Mouse (Mus musculus) left cerebral cortex, postnatal 4 days (tissue): ENCODE results near the gene Col26a1. TPM values are rescaled to one million over a fixed set of nuclear protein-coding genes. Genes with fewer than 3 reads are reported as not detected.
A peak's percentile ranks its signal among the peaks of the same experiment; 100 is the strongest.

Experiments used
- DNase-seq: peaks from one replicate; pipeline ENCODE4 v3.0.0-alpha.2; 2022
- intact Hi-C: fragments of 180-260 bp; cut with DNase I; formaldehyde crosslinking; loops from one replicate; pipeline ENCODE4 v1.15.1; 2025
- total RNA-seq, 2 experiments: library from RNA; stranded (reverse); gene quantifications; 2 replicates each; pipeline ENCODE4 v1.2.3; 2021

Col26a1 gene
- total RNA-seq, 2 experiments from 2014 or later, result 28.0 to 28.6 TPM

GRCm38 (mm10) chr5:136882055-136882787 lies 788 bp downstream of the Col26a1 start:
- DNase-seq, result no peak
- intact Hi-C loops, result no loop called here

DNA sequence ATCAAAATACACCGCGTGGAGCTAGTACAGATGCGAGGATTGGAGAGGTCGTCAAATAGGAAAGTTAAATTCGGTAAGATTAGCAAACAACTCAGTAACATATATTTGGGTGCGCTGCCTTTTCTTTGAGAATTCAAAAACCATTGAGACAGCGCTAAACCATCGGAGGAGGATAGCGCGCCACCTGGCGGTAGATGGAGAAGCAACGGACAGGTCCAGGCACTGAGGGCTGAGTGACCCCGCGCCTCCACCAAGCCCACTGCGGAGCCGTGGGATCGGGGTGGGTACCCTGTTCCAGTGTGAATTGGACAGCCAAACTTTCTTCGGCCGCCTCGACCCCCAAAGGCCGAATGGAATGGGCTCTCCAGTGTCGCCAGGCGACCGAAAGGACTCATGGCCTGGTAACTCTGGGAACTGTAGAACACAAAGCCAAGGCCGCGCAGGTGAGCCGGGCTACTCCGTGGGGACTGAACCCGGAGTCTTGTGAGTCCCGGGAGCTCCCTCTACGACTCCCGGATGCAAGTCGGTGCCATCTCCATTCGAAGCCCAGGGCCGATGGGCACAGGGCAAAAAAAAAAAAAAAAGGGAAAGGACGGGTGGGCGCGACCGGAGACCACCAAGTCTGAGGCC lies 1.5 kb downstream of the Col26a1 start:
- intact Hi-C loops, result loop anchor here (2.0 kb wide), 1 partner anchor 89 kb away; no protein-coding TSS in a partner anchor
- DNase-seq, result peak; percentile 90

- intact Hi-C loops, result loop anchor here (2.0 kb wide), 1 partner anchor 87 kb away; no protein-coding TSS in a partner anchor
- DNase-seq, result no peak
Observed at GRCm38 (mm10) chr5:136880101-136880500, 2.9 kb downstream of the Col26a1 start.

DNA sequence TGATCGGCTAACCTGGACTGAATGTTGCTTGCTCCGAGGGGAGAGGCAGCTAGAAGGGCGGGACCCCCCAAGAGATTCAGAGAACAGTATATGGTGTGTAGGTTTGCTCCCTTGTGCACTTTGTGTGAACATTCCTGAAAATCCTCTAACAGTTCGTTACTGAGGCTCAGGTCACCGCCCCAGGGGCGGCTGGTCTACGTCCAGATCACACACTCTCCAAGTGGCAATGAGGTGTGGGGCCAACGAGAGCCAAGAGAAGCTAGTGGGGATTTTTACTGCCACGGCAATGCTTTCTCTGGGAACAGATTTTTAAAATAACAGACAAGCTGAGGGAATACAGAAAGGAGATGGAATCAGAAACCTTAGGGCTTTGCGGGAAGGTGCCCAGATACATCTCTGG lies 8.7 kb downstream of the Col26a1 start:
- DNase-seq, result no peak
- intact Hi-C loops, result no loop called here

DNA sequence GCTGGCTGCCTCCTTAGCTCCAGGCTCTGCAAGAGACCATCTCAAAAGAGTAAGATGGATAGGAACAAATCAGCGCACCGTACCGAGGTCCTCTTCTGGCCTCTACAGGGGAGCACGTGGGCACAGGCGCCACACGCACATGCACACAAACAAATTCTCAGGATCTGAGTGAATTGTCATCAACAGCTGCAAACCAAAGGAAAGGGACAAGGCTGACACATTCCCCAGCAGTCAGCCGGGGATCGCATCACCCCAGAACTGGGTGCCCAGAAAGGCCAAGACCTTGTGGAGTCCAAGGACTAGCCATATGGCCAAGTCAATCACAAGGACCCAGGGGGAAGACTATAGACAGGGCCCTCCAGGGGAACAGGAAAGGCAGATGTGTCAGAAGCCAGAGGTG lies 10.6 kb downstream of the Col26a1 start:
- DNase-seq, result no peak
- intact Hi-C loops, result no loop called here

GRCm38 (mm10) chr5:136869451-136870114 lies 13.4 kb downstream of the Col26a1 start:
- intact Hi-C loops, result no loop called here
- DNase-seq, result no peak

DNA sequence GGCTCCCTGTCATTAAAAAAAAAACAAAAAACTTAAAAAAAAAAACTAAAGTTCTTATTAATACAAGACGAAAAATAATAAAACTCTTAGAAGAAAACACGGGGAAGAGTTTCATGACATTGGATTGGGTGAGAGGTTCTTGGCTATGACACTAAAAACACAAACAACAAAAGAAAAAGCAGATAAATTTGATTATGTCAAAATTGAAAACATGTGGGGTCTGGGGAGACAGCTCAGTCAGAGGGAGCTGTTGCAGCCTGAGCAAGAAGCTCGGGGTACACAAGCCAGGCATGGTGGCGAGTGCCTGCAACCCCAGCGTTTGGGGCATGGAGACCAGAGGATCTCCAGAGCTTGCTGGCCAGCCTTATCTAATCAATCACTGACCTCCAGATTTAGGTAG lies 15.3 kb downstream of the Col26a1 start:
- intact Hi-C loops, result no loop called here
- DNase-seq, result no peak

DNA sequence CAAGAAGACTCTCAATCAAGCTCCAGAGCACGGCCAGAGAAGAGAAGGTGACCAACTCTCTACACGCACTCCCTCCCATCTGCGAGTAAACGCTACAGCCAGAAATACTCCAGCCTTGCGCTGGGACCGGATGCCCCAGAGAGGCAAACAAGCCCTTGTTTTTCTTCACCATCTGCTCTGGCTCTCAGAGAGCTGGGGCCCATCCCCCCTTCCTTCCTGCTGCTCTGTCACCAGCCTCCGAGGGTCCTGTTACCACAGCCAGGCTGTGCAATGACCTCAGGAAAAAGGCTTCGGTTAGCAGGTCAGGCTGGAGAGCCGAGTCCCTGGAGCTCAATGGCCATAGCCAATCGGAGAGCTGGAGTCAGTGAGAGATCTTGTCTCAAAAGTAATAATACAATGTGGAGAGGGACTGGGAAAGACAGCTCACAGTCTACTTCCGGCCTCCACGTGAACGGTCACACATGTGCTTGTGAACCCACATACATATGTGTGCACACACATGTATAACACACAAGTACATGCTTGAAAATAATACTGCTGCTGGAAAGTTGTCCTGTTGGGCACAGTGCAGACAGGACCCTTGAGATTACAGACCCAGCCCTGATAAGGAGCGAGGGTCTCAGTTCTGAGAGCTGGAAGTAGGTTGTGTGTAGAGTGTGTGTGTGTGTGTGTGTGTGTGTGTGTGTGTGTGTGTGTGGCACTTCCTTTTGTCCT lies 18.9 kb downstream of the Col26a1 start:
- intact Hi-C loops, result no loop called here
- DNase-seq, result peak; percentile 77

- no peak for DNase-seq
- intact Hi-C loops, result no loop called here
Observed at GRCm38 (mm10) chr5:136863276-136863675, 19.7 kb downstream of the Col26a1 start.

DNA sequence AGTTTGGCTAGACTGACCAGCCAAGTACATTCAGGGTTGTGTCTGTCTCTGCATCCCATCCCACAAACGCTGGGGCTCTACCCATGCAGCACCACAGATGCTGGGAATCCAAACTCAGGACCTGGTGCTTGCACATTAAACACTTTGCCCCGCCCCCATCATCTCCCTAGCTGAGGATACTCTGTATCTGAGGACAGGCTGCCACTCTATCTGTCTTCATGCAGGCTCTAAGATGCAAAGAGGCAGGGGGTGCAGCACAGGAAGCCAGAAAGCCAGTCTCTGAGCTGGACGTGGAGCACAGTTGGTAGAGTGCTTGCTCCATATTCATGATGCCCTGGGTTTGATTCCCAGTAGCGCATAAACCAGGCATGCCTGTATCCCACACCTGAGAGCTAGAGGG lies 20.2 kb downstream of the Col26a1 start:
- DNase-seq, result no peak
- intact Hi-C loops, result no loop called here

DNA sequence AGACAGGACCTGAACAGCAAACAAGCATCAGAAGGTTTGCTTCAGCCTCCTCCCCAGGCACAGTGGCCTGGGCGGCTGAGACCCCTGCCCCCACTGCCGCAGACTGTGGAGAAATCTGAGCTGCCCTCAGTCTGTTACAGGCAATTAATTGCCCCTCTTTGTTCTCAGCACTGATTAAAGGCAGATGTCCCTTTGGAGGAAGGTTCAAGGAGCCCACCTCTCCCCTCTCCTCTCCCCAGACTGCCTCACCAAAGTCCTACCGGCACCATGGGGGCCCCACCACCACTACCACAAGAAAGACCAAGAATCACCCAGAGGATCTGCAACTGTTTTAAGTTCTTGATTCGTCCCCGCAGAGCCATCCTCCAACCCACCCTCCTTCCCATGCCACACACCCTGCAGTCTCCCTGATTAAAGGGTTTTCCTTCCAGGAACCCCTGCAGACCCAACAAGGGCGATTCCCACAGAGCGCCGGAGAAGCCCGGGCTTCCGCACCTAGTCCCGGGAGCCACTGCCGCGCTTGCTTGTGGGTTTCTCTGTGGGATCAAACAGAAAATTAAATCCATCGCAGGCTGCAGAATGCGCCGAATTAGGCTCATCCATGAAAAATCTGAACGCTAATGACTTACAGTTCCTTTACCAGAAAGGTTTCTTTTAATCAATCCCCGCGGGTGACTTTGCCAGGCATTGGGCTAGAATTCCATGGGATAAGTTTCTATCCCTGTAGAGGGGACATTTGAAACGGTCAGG lies 21.6 kb downstream of the Col26a1 start:
- no peak for DNase-seq
- intact Hi-C loops, result no loop called here

- no peak for DNase-seq
- intact Hi-C loops, result no loop called here
Observed at GRCm38 (mm10) chr5:136850716-136851115, 32.3 kb downstream of the Col26a1 start.

GRCm38 (mm10) chr5:136846385-136847264 lies 36.4 kb downstream of the Col26a1 start:
- DNase-seq, result no peak
- intact Hi-C loops, result no loop called here

GRCm38 (mm10) chr5:136843930-136844329 lies 39.1 kb downstream of the Col26a1 start:
- intact Hi-C loops, result no loop called here
- no peak for DNase-seq

DNA sequence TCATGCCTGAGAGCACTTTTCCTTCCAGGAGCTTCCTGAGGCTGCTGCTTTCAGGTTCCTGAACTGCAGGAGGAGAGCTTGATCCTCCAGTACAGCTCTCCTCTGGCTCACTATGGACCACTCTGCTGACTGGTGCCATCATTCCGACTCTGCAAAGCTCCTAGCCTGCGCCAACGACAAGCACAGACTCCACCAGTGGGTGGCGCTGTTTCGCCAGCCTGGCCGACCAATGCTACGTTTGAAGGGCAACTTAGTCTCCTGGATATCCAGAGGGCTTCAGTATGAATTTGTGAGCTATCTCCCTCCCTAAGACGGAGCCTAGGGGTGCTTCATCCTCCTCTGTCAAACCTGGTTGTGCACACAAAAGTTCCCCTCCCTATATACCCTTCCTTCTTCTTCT lies 43.0 kb downstream of the Col26a1 start:
- intact Hi-C loops, result no loop called here
- peak; percentile 63 for DNase-seq

DNA sequence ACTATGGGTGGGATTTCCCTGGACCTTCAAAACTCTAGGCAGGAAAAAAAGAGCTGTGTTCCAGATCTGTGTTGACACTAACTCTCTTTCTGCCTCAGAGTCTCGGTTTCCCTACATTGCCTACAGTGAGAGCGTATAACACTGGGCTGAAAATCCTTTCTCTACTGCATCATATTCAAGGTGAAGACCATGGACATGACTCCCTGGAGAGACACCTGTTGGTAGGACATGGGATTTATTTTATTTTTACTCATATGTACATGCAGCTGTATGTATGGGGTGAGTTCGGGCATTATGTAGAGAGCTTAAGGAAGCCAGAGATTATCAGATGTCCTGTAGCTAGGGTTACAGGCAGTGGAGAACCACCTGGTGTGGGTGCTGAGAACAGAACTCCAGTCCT lies 50.0 kb downstream of the Col26a1 start:
- intact Hi-C loops, result no loop called here
- DNase-seq, result no peak

DNA sequence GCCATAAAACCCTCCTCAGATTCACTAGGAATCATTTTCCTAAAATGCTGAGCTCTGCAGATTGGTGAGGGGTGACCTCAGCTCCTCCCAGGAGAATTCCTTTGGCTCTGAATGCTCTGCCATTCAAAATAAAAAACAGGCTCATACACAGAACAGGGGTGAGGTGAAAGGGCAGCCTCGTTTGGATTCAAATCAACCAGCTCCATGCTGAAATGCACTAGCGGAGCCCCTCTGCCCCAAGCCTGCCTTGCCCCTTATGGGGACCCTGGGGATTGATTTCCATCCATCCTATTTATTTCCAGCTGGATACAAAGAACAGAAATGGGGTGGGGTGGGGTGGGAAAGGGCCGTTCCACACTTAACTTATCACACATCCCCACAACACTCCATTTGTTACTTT lies 52.9 kb downstream of the Col26a1 start:
- intact Hi-C loops, result no loop called here
- DNase-seq, result no peak

GRCm38 (mm10) chr5:136821971-136822370 lies 61.0 kb downstream of the Col26a1 start:
- DNase-seq, result no peak

DNA sequence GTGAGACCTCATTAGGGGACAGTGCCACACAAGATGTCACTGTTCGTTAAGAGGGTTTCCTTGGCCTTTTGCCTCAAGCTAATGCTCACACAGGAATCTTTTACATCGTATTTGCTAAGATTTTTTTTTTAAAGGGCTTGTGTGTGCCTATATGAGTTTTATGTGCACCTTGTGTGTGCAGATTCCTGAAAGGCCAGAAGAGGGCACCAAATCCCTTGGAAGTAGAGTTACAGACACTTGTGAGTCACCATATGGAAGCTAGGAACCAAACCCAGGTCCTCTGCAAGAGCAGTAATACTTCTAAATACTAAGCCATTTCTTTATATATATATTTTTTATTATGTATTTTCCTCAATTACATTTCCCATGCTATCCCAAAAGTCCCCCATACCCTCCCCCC lies 62.1 kb downstream of the Col26a1 start:
- DNase-seq, result no peak
- intact Hi-C loops, result no loop called here

More at GRCm38 (mm10) chr5:136821971-136822370, 61.0 kb downstream of the Col26a1 start:
- intact Hi-C loops, result no loop called here
